Mouse (Mus musculus) right cerebral cortex, postnatal 25 days (tissue): Measurements from ENCODE around the gene Myzap.
A peak's percentile ranks its signal among the peaks of the same experiment; 100 is the strongest.
"Not testable (repeated sequence)": the region's sequence is repeated elsewhere in the genome, so short reads cannot be mapped to it uniquely, and the experiment has no call there.

Source experiments
- DNase-seq: peaks from one replicate; pipeline ENCODE4 v3.0.0; 2022

Myzap gene

DNA sequence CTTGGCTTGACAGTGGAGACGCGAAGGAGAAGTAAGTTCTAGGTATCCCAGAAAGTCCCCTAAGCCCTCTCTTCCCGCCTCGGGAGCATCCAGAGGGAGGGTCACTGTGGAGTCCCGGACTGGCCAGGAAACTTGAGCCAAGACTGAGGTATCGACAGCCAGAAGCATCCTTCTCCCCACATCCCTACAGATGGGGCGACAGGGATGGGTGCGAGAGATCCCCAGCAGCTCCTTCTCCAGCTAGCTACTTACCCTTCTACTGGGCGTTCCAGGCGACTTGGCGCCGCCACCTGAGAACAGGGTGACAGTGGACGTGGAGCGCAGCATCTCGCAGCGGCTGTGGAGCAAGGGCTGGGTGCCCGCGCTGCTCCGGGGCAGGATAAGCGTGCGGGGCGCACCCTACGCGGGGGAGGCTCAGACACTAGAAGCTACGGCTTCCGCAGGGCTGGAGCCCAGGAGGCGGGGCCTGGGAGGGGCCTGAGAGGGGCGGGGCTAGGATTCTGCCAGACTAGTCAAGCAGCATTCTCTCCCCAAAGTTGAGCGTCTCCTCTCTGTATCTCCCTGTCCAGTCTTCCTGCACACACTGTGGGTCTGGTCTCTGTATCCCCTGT lies at the start of gene Myzap:
TSS of gene Myzap (minus strand) at position 423 of the 611 bp plus-strand sequence.
- DNase-seq = peak; percentile 63

- DNase-seq = no peak
Measured at GRCm38 (mm10) chr9:71640361-71640927, 48.3 kb upstream of the Myzap start.

GRCm38 (mm10) chr9:71638198-71638597 lies 46.0 kb upstream of the Myzap start:
- DNase-seq = no peak

GRCm38 (mm10) chr9:71636854-71637253 lies 44.7 kb upstream of the Myzap start:
- DNase-seq = no peak

- no peak for DNase-seq
Measured at GRCm38 (mm10) chr9:71635627-71636026, 43.5 kb upstream of the Myzap start.

DNA sequence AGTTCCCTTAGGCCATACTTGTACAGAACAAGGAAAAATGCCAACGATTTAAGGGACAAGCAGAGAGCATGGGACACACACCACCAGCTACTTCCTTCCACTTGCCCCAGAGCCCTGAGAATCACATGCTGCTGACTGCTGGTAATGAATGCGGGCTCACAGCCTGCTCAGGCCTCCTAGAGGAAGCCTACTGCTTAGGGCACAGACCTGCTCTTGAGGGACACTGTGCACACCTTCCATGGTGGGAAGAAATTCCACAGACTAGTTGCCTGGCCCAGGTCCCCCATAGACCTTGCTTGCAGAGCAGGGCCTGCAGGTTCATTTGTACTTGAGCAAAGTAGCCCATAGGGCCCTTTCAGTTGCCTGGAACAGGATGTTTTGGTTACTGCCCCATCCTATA lies 42.8 kb upstream of the Myzap start:
- no peak for DNase-seq

DNA sequence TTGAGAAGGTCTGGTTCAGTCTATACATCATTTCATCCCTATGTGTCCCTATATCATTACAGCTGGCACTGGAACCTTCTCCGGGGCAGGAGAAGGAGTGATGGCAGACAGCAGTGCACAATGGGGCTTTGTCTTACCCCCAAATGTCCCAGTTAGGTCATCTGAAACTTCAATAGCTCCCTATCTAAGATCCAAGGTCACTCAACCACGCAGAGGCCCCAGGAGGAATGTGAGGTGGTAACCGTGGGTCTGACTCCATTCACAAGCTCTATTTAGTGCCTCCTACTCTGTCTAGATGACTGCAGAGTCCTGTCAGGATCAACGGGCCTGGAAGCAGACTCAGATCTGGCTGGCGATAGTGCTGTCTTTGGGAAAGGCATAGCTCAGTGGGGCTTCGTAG lies 36.8 kb upstream of the Myzap start:
- no peak for DNase-seq

GRCm38 (mm10) chr9:71628286-71628685 lies 36.1 kb upstream of the Myzap start:
- DNase-seq = no peak

- DNase-seq = no peak
Measured at GRCm38 (mm10) chr9:71625961-71626360, 33.8 kb upstream of the Myzap start.

GRCm38 (mm10) chr9:71624793-71625495 lies 32.8 kb upstream of the Myzap start:
- no peak for DNase-seq

GRCm38 (mm10) chr9:71623871-71624569 lies 31.9 kb upstream of the Myzap start:
- no peak for DNase-seq

DNA sequence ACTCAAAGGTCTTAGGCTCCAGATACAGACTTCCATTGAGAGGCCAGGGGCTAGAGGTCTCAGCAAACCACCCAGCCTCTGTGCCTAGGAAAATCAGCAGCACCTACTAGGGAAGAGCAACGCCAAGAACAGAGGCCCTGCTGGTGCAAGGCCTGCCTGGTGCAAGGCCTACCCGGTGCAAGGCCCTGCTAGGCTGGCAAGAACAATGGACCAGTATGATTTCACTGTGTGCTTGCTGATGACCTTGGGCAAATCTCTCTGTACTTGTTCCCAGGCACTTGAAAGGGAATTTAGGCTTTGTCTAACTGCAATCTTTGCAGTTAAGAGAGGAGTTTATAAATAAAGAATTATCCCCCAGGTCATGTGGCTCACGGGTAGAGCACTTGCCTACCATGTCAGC lies 30.4 kb upstream of the Myzap start:
- DNase-seq = no peak

- DNase-seq = no peak
Measured at GRCm38 (mm10) chr9:71621968-71622367, 29.8 kb upstream of the Myzap start.

GRCm38 (mm10) chr9:71620116-71620515 lies 28.0 kb upstream of the Myzap start:
- not testable (repeated sequence) for DNase-seq

GRCm38 (mm10) chr9:71617363-71617762 lies 25.2 kb upstream of the Myzap start:
- no peak for DNase-seq

DNA sequence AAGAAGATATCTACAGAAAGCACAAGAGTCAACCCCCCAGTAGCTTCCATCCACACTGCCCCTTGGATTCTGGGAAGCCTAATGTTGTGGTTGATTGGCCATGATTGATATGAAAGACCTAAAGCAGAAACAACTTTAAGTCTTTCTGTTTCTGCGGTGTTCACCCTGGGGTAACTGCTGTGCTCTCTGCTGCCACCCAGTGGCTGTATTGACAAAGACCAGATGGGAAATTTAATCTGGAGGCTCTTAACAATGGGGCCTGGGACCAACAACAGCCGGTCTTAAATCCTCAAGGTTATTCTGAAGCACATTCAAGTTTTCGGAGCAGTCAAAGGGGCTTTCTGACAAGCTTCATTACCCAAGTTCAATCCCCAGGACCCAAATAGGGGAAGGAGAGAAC lies 24.0 kb upstream of the Myzap start:
- DNase-seq = peak; percentile 55

GRCm38 (mm10) chr9:71614643-71615042 lies 22.5 kb upstream of the Myzap start:
- DNase-seq = no peak

GRCm38 (mm10) chr9:71612981-71613380 lies 20.8 kb upstream of the Myzap start:
- no peak for DNase-seq

DNA sequence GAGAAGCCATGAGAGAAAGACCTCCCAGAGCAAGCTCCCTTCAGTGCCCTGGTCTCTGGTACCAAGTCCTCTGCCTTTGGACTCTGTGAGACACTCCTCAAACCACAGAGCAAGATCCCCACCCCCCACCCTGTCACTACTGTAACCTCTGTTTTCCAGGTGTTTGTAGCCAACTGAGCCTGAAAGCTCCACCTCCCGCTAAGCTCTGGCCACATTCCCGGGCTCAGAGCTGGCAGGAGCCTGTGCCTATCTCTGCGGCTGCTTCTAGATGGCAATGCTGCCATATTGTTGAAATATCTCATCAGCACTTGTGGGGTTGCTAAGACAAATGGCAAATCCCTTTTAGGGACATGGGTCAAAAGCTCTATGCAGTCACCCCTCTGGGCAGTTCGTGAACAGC lies 19.7 kb upstream of the Myzap start:
- no peak for DNase-seq

DNA sequence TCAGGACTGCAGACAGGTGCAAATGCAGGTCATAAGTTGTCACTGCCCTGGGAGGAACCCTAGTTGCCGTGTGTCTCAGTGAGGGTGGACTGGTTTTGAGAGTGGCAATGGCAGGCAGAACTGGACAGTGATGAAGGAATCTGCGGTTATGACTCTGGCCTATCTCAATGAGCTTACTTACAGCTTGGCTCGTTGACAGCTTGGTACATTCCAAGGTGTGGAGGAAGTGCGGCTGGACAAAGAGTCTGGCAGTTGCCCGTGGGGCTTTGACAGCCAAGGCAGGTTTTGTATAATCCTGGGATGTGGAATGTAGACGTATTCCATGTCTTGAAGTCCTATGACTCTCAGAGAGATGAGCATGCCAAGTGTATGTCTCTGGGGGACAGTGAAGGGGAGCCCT lies 16.9 kb upstream of the Myzap start:
- no peak for DNase-seq

GRCm38 (mm10) chr9:71606296-71607057 lies 14.3 kb upstream of the Myzap start:
- DNase-seq = no peak

DNA sequence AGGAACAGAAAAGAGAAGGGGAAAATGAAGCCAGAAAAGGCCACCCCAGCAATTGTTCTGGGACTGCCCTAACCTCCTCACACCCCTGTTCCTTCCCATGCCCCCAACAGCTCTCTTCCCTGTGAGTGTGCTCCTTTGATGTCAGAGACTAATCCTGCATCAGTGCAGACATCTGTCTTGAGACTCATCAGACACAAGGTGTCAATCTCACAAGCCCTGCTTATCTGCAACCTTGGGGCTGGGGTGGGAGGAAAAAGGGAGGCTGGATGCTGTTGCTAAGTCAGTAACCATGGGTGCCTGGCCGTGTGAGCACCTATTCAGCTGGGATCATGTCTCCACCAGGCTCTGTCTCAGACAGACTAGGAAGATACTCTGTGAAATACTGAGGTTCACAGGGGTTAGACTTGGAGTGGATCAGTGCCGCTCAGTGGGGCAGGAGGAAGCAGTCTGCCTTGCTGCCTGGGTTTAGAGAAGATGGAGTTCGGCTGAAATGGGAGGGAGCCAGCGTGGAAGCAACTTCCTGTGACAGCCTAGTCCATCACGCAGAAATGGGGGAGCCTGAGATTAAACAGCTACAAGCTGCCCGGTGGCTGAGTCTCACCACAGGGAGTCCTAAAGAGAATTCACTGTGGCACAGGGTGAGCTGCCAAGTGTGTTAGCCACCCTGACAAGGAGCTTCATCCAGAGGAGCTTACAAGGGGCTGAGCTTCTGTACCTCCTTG lies 12.9 kb upstream of the Myzap start:
- no peak for DNase-seq
